Mouse (Mus musculus) stomach, embryonic 16.5 days (tissue): ENCODE results near the gene Susd2. TPM values are rescaled to one million over a fixed set of nuclear protein-coding genes. Genes with fewer than 3 reads are reported as not detected.

Source experiments
- ATAC-seq: fragments of 200-750 bp; cut with Nextera tagmentation; 2 replicates; pipeline ENCODE4 v1.8.0; 2017; ENCODE audit warnings: moderate number of reproducible peaks, moderate TSS enrichment; ENCODE audit not compliant: insufficient read depth, low FRiP score
- H3K27ac ChIP-seq: fragments of 300-500 bp; sonication (generic); 2 replicates; pipeline ENCODE4 v1.5.1; 2014; ENCODE audit warnings: low read length
- H3K27me3 ChIP-seq: fragments of 300-500 bp; sonication (generic); 2 replicates; pipeline ENCODE4 v1.6.1; 2014; ENCODE audit warnings: low read length, control low read depth, mixed read lengths; ENCODE audit not compliant: control insufficient read depth, insufficient read depth
- H3K36me3 ChIP-seq: fragments of 300-500 bp; sonication (generic); 2 replicates; pipeline ENCODE4 v1.6.1; 2014; ENCODE audit warnings: low read length; ENCODE audit not compliant: control insufficient read depth, insufficient read depth
- H3K4me1 ChIP-seq: fragments of 300-500 bp; sonication (generic); 2 replicates; pipeline ENCODE4 v1.6.1; 2014; ENCODE audit warnings: low read length, control low read depth, mixed read lengths; ENCODE audit not compliant: control insufficient read depth, insufficient read depth
- H3K4me2 ChIP-seq: fragments of 300-500 bp; sonication (generic); 2 replicates; pipeline ENCODE4 v1.6.1; 2014; ENCODE audit warnings: low read depth, low read length, mixed read lengths
- H3K4me3 ChIP-seq: fragments of 300-500 bp; sonication (generic); replicated peaks from 2 replicates; pipeline ENCODE4 v1.5.1; 2014; ENCODE audit warnings: mild to moderate bottlenecking, low read length
- H3K9ac ChIP-seq: fragments of 300-500 bp; sonication (generic); 2 replicates; pipeline ENCODE4 v1.6.1; 2014; ENCODE audit warnings: low read length
- H3K9me3 ChIP-seq: fragments of 300-500 bp; sonication (generic); replicated peaks from 2 replicates; pipeline ENCODE4 v1.6.1; 2016; ENCODE audit warnings: low read length, control low read depth; ENCODE audit not compliant: control insufficient read depth
- WGBS: fragments of 180-500 bp; shearing (Covaris S2); extraction: QIAGEN DNeasy Blood & Tissue Kit; methylation state at CpG from one replicate; pipeline ENCODE4 v1.1.7; 2014; 5-methylcytosine and 5-hydroxymethylcytosine counted together
- polyA plus RNA-seq: library from polyadenylated mRNA; unstranded; fragments of >200 nt; fragmentation: Nextera tagmentation; extraction: Ambion mirVana; gene quantifications from 2 replicates; pipeline ENCODE4 v1.2.1, GENCODE M21; 2015

Gene Susd2
- polyA plus RNA-seq, 1 experiment from 2014 or later: 16.1 TPM

DNA sequence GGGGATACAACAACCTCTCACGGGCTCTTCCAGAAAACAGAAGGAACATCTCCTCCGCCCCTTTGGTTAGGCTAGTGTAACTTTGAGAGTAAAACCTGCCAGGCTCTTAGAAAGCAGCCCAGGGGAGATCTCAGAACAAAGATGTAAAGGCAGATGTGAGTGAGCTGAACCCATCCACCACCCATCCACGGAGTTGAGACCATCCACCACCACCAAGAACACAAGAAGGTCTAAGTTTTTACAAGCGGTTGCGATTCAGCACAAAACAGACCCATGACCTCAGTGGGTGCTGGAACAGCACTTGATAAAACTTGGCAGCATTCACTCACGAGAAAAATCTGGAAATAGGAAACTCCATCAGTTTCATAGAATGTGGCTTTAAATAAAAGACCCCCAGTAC is 17.9 kb downstream of the Susd2 start:
- Histone ChIP-seq H3K4me1 (0 out of 2 replicates have a peak, but pooled peaks cover 2% of the 10 kb centered on the region), H3K9ac (no peak overlapping the region), H3K4me2 (no peak overlapping the region), H3K9me3 (no peaks in the 10 kb centered on the region), H3K27me3 (no peaks in the 10 kb centered on the region), H3K27ac (no peak overlapping the region), H3K4me3 (no peak overlapping the region), H3K36me3 (no peaks in the 10 kb centered on the region)
- 32% methylated on average over 6 of the region's 6 CpGs for WGBS
- no peak for ATAC-seq

DNA sequence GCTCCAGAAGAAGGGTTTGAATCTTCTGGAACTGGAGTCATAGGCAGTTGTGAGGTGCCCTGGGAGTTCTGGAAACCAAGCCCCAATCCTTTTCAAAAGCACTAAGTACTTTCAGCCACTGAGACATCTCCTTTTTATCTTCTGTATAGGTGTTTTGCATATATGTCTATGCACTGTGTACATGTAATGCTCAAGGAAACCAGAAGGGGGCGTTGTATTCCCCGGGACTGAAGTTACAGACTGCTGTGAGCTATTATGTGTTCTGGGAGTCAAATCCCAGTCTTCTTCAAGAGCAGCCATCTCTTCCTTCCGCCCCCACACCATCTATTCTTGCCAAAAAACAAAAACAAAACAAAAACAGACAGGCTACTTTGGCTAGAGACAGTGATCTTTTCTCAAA is 23.0 kb downstream of the Susd2 start:
- 54% methylated on average over 3 of the region's 3 CpGs for WGBS
- 0 out of 2 replicates have a peak, but pooled peaks cover 2% of the 10 kb centered on the region for H3K4me1 ChIP-seq
- no peaks in the 10 kb centered on the region for H3K36me3 ChIP-seq
- H3K9me3 ChIP-seq: no peaks in the 10 kb centered on the region
- no peaks in the 10 kb centered on the region for H3K27me3 ChIP-seq
- no peak overlapping the region for H3K4me3 ChIP-seq
- no peak overlapping the region for H3K4me2 ChIP-seq
- no peak overlapping the region for H3K9ac ChIP-seq
- no peak for ATAC-seq
- H3K27ac ChIP-seq: no peak overlapping the region

DNA sequence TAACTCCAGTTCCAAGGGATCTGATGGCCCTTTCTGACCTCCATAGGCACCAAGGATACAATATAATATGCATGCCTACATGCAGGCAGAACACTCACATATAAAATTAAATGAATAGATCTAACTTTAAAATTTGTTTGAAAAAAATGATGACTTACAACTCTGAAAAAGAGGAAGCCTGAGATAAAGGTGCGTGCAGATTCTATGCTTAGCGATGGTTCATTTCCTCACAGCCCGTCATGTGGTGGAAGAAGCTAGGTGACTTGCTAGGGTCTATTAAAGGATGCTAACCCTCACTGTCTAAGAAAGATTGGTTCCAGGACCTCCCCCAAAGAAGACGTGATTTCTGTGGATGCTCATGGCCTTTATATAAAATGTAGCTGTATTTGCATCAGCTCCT is 27.8 kb downstream of the Susd2 start:
- no peaks in the 10 kb centered on the region for H3K4me1 ChIP-seq
- no peaks in the 10 kb centered on the region for H3K9me3 ChIP-seq
- H3K27ac ChIP-seq: no peak overlapping the region
- H3K4me3 ChIP-seq: no peak overlapping the region
- no peak for ATAC-seq
- no peaks in the 10 kb centered on the region for H3K27me3 ChIP-seq
- H3K36me3 ChIP-seq: no peaks in the 10 kb centered on the region
- no peak overlapping the region for H3K4me2 ChIP-seq
- WGBS: 84% methylated on average over 4 of the region's 4 CpGs
- H3K9ac ChIP-seq: no peak overlapping the region

DNA sequence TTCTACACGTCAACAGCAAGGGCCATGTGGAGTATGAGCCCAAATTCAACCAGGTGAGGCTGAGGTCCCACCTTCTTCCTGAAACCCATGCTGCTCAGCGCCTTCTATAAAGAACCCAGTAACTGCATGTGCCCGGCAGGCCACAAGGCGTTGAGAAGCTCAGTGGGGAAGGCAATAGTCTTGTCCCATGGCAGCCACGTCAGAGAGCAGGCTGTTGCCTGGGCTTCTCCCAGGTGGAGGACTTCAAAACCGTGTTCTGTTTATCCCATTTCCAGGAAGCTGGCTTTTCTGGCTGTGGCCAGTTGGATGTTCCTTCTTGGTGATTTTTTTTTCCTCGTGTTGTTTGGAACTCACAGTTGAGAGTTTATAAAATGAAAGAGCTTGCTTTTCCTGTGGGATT is 33.3 kb downstream of the Susd2 start:
- Histone ChIP-seq H3K27ac (no peak overlapping the region), H3K9me3 (no peaks in the 10 kb centered on the region), H3K4me2 (no peak overlapping the region), H3K36me3 (no peaks in the 10 kb centered on the region), H3K27me3 (no peaks in the 10 kb centered on the region), H3K4me3 (no peak overlapping the region), H3K9ac (no peak overlapping the region), H3K4me1 (0 out of 2 replicates have a peak, but pooled peaks cover 5% of the 10 kb centered on the region)
- no peak for ATAC-seq
- WGBS: 37% methylated on average over 7 of the region's 7 CpGs

DNA sequence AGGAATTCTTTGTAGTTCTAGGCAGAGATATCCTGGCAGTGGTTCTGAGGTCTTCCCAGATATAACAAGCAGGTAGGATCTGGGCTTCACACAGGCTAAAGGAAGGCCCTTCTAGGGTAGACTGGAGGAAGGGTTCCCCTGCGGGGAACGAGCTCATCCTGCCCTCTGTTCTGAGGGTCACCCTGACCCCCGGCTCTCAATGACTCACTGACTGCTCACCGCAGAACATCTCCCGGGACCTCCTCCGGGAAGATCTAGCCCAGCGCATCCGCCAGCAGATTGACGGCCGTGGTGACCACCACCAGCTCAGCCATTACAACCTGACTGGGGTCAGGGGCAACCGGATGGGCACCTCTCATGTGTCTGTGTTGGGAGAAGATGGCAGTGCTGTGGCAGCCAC is 34.8 kb downstream of the Susd2 start:
- H3K9ac ChIP-seq: no peak overlapping the region
- H3K9me3 ChIP-seq: no peaks in the 10 kb centered on the region
- 0 out of 2 replicates have a peak, but pooled peaks cover 5% of the 10 kb centered on the region for H3K4me1 ChIP-seq
- H3K27ac ChIP-seq: no peak overlapping the region
- no peak for ATAC-seq
- no peaks in the 10 kb centered on the region for H3K36me3 ChIP-seq
- WGBS: 90% methylated on average over 11 of the region's 11 CpGs
- no peak overlapping the region for H3K4me2 ChIP-seq
- no peak overlapping the region for H3K4me3 ChIP-seq
- no peaks in the 10 kb centered on the region for H3K27me3 ChIP-seq

DNA sequence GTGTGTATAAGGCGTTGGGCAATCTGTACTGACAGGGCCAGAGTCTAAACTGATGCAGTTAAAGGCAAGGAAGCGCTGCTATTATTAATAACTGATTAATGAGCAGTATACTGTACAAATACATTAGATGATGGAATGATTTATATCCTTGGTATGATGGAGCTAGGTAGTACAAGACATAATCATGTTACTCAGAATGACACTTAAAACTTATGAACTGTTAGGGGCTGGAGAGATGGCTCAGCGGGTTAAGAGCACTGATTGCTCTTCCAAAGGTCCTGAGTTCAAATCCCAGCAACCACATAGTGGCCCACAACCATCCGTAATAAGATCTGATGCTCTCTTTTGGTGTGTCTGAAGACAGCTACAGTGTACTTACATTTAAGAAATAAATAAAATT is 36.6 kb downstream of the Susd2 start:
- Histone ChIP-seq H3K4me1 (0 out of 2 replicates have a peak, but pooled peaks cover 5% of the 10 kb centered on the region), H3K4me3 (no peak overlapping the region), H3K36me3 (no peaks in the 10 kb centered on the region), H3K4me2 (no peak overlapping the region), H3K27ac (no peak overlapping the region), H3K9me3 (no peaks in the 10 kb centered on the region), H3K27me3 (no peaks in the 10 kb centered on the region), H3K9ac (no peak overlapping the region)
- 86% methylated on average over 4 of the region's 4 CpGs for WGBS
- ATAC-seq: no peak

DNA sequence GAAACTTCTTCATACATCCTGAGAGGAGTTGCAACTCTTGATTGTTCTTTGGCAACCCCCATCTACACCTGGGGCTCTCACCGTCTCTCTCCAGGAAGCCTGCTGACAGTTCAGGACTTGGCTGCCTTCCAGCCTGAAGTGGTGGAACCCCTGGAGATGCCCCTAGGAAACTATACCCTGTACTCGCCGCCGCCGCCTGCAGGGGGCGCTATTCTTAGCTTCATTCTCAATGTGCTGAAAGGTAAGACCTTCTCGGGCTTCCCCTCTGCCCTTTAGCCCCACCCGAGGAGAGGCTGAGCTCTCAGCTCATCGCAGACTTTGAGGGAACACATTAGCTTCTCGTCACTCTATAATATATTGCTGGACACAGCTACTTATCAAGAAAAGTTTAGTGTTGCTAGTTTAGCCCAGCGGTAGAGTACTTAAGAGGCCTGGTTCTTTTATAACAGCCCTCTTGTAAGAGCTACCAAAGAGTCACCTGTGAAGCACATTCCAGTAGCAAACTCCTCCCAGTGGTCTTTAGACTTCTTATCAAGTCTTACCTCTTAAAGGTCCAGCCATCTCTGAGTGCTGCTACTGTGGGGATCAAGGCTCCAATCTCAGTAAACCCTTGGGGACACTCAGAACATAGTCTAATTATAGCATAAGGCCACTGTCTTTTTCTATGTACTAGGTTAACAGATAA is 38.5 kb downstream of the Susd2 start:
- Histone ChIP-seq H3K4me3 (no peak overlapping the region), H3K27ac (no peak overlapping the region), H3K27me3 (no peaks in the 10 kb centered on the region), H3K36me3 (no peaks in the 10 kb centered on the region), H3K4me1 (0 out of 2 replicates have a peak, but pooled peaks cover under 1% of the 10 kb centered on the region), H3K9me3 (no peaks in the 10 kb centered on the region), H3K4me2 (no peak overlapping the region), H3K9ac (no peak overlapping the region)
- WGBS: 35% methylated on average over 11 of the region's 11 CpGs
- ATAC-seq: no peak

DNA sequence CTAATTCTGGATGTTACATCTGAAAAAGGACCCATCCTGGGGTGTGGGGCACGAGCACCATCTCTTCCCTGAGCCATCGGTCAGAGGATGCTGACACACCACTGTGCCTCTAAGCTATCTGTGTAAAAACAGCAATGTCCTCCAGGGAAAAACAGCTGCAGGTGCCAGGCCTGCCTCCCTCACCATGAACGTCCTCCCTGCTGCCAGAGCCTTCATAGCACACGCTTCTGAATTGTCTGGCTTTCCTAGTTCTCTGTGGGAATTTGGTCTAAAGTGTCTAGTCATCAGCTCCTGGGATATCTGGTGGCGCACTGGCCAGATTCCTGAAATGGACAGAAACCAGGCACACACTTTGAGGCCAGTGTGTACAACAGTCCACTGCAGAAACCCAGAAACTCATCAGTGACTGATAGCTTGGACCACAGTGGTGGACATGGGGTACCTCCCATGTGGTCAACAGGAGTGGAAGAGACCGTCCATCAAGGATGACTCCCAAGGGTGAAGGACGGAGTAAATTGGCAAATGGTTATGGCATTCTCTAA is 43.5 kb downstream of the Susd2 start:
- Histone ChIP-seq H3K27me3 (no peaks in the 10 kb centered on the region), H3K9ac (no peak overlapping the region)
- WGBS: 78% methylated on average over 7 of the region's 7 CpGs

DNA sequence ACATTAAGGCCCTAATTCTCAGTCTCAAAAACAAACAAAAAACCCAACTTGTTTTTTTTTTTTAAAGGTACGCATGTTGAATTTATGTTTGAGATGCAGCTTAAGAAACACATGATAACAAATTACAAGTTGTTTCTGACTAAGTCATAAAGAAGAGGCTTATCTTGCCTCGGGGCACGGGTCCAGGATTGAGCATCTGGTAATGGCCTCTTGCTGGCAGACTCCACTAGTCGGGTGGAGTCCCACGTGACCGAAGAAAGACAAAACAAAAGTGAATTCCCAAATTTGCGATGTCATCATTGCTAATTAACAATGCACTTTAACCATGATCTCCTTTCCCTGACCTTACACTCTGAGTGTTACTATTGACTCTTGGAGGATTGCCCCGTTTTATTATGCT is 47.8 kb downstream of the Susd2 start:
- ATAC-seq: no peak
- H3K4me3 ChIP-seq: no peak overlapping the region

More for the DNA sequence above, 43.5 kb downstream of the Susd2 start:
- no peaks in the 10 kb centered on the region for H3K36me3 ChIP-seq
- no peak overlapping the region for H3K27ac ChIP-seq
- H3K9me3 ChIP-seq: no peaks in the 10 kb centered on the region
- no peak overlapping the region for H3K4me3 ChIP-seq
- no peak for ATAC-seq
- no peak overlapping the region for H3K4me2 ChIP-seq
- H3K4me1 ChIP-seq: no peaks in the 10 kb centered on the region

More for the DNA sequence above, 47.8 kb downstream of the Susd2 start:
- Histone ChIP-seq H3K36me3 (no peaks in the 10 kb centered on the region), H3K27me3 (no peaks in the 10 kb centered on the region), H3K9me3 (no peaks in the 10 kb centered on the region), H3K4me2 (no peak overlapping the region), H3K27ac (no peak overlapping the region), H3K4me1 (peaks cover 15% of the 10 kb centered on the region), H3K9ac (no peak overlapping the region)
- 69% methylated on average over 8 of the region's 8 CpGs for WGBS
